Mouse (Mus musculus) megakaryocyte, embryonic 14.5 days (primary cell): ENCODE measurements around the gene Mrpl23. TPM values are rescaled to one million over a fixed set of nuclear protein-coding genes. Genes with fewer than 3 reads are reported as not detected.

Experiments used
- H3K27me3 ChIP-seq: replicated peaks from 2 replicates; pipeline ENCODE3; 2012; ENCODE audit warnings: inconsistent platforms
- H3K36me3 ChIP-seq: replicated peaks from 2 replicates; pipeline ENCODE3; 2012; ENCODE audit warnings: low read length, inconsistent platforms, mixed read lengths
- H3K4me1 ChIP-seq: 2 replicates; pipeline ENCODE4 v1.6.1; 2012; ENCODE audit warnings: inconsistent platforms
- H3K4me3 ChIP-seq: replicated peaks from 2 replicates; pipeline ENCODE3; 2012; ENCODE audit warnings: moderate library complexity, mild to moderate bottlenecking, inconsistent platforms
- H3K9me3 ChIP-seq: 2 replicates; pipeline ENCODE4 v1.6.1; 2012; ENCODE audit warnings: inconsistent platforms
- FLI1 ChIP-seq: IDR thresholded peaks from 2 replicates; pipeline ENCODE4 v1.6.1; 2012; ENCODE audit warnings: low read length, inconsistent platforms, mixed read lengths
- GATA1 ChIP-seq: IDR thresholded peaks from 3 replicates; pipeline ENCODE4 v1.6.1; 2012; ENCODE audit warnings: mixed read lengths, low read length, inconsistent platforms, borderline replicate concordance
- polyA plus RNA-seq: library from polyadenylated mRNA; stranded (reverse); fragments of >175 nt; gene quantifications from 2 replicates; pipeline ENCODE4 v1.2.3, GENCODE M21; 2012; ENCODE audit warnings: low replicate concordance; ENCODE audit not compliant: insufficient read depth

Mrpl23 gene
- polyA plus RNA-seq, 1 experiment: 10.5 TPM

GRCm38 (mm10) chr7:142572343-142572742 is 39.9 kb downstream of the Mrpl23 start:
- TF ChIP-seq FLI1 (no peak), GATA1 (no peak)
- H3K4me3 ChIP-seq: no peak overlapping the region
- peaks cover 85% of the 10 kb centered on the region for H3K27me3 ChIP-seq
- peaks cover 6% of the 10 kb centered on the region; the same call in 1 of the 2 replicates for H3K4me1 ChIP-seq
- no peaks in the 10 kb centered on the region for H3K36me3 ChIP-seq
- no peaks in the 10 kb centered on the region for H3K9me3 ChIP-seq

DNA sequence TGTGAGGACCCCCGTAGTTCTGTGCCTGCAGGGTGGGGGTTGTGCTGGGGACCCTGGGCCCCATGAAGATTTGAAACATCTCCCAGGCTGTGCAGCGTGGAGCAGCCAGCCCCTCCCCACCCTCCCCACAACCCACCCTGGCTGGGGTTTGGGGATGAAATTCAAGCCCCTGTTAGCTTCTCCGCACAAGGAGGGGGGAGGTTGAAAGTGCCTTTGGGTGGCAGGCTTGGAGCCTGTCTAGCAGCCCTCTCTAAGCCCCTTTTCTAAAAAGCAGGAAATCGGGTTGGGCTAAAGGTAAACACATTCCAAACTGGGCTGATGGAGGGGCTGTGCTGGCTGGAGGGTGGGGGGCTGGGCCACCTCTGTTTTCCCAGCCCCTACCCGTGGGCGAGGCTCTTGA is 40.5 kb downstream of the Mrpl23 start:
- H3K4me1 ChIP-seq: no peaks in the 10 kb centered on the region; the same call in 1 of the 2 replicates
- H3K9me3 ChIP-seq: no peaks in the 10 kb centered on the region
- H3K36me3 ChIP-seq: no peaks in the 10 kb centered on the region
- no peak for TF ChIP-seq FLI1
- no peak for TF ChIP-seq GATA1
- no peak overlapping the region for H3K4me3 ChIP-seq
- H3K27me3 ChIP-seq: peaks cover 85% of the 10 kb centered on the region

GRCm38 (mm10) chr7:142574155-142574660 is 41.7 kb downstream of the Mrpl23 start:
- TF ChIP-seq GATA1 (no peak), FLI1 (no peak)
- Histone ChIP-seq H3K9me3 (no peaks in the 10 kb centered on the region; the same call in 1 of the 2 replicates), H3K4me1 (no peaks in the 10 kb centered on the region; the same call in 1 of the 2 replicates), H3K36me3 (no peaks in the 10 kb centered on the region), H3K27me3 (peaks cover 85% of the 10 kb centered on the region), H3K4me3 (no peak overlapping the region)

GRCm38 (mm10) chr7:142574826-142575351 is 42.4 kb downstream of the Mrpl23 start:
- H3K27me3 ChIP-seq: peaks cover 83% of the 10 kb centered on the region
- no peak overlapping the region for H3K4me3 ChIP-seq
- peaks cover 1% of the 10 kb centered on the region; the same call in 1 of the 2 replicates for H3K4me1 ChIP-seq
- H3K9me3 ChIP-seq: peaks cover 2% of the 10 kb centered on the region; the same call in 1 of the 2 replicates
- H3K36me3 ChIP-seq: no peaks in the 10 kb centered on the region
- TF ChIP-seq GATA1 (no peak), FLI1 (no peak)

DNA sequence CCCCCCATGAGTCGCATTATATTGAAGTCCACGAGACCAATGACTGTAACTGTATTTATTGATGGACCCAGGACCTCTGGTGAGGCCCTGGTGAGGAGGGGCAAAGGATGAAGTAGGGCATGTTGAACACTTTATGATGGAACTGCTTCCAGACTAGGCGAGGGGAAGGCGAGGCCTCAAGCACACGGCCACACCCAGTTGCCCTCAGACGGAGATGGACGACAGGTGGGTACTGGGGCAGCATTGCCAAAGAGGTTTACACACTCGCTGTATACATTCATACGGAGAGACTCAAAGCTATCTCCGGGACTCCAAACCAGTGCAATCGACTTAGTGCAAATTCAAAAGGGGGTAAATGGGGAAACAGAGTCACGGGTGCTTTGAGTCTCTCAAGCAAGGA is 43.0 kb downstream of the Mrpl23 start:
- Histone ChIP-seq H3K27me3 (peaks cover 84% of the 10 kb centered on the region), H3K4me3 (no peak overlapping the region)

DNA sequence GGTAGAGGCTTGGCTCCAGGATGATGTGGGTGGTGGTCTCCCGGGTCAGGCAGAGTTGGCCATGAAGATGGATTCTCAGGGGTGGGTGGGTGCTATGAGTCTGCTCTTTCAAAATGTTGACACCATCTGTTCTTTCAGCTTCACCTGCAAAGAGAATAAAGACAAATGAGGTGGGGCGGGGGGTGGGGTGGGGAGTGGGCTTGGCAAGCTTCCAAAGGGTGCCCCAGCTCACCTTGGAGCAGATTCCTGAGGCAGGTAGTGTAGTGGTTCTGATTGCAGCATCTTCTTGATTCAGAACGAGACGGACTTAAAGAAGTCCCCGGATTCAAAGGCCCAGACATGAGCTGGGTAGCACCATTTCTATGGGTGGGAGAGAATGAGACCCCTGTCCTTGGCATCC is 43.5 kb downstream of the Mrpl23 start:
- H3K9me3 ChIP-seq: peaks cover 13% of the 10 kb centered on the region
- no peak overlapping the region for H3K4me3 ChIP-seq
- H3K27me3 ChIP-seq: peaks cover 83% of the 10 kb centered on the region
- H3K36me3 ChIP-seq: no peaks in the 10 kb centered on the region
- TF ChIP-seq GATA1 (no peak), FLI1 (no peak)
- H3K4me1 ChIP-seq: peaks cover 9% of the 10 kb centered on the region; the same call in 1 of the 2 replicates

More for the DNA sequence above, 43.0 kb downstream of the Mrpl23 start:
- H3K36me3 ChIP-seq: no peaks in the 10 kb centered on the region
- peaks cover 7% of the 10 kb centered on the region; the same call in 1 of the 2 replicates for H3K4me1 ChIP-seq
- peaks cover 8% of the 10 kb centered on the region for H3K9me3 ChIP-seq
- TF ChIP-seq FLI1: no peak

- Histone ChIP-seq H3K4me1 (peaks cover 9% of the 10 kb centered on the region; the same call in 1 of the 2 replicates), H3K36me3 (no peaks in the 10 kb centered on the region), H3K4me3 (no peak overlapping the region), H3K27me3 (peaks cover 84% of the 10 kb centered on the region), H3K9me3 (peaks cover 20% of the 10 kb centered on the region)
- TF ChIP-seq GATA1 (no peak), FLI1 (no peak)
These were observed 44.2 kb downstream of the Mrpl23 start for GRCm38 (mm10) chr7:142576472-142577326.

- Histone ChIP-seq H3K27me3 (peaks cover 85% of the 10 kb centered on the region), H3K4me1 (peaks cover 9% of the 10 kb centered on the region; the same call in 1 of the 2 replicates), H3K4me3 (no peak overlapping the region), H3K9me3 (peaks cover 25% of the 10 kb centered on the region), H3K36me3 (no peaks in the 10 kb centered on the region)
- TF ChIP-seq FLI1 (no peak), GATA1 (no peak)
These were observed 45.4 kb downstream of the Mrpl23 start for GRCm38 (mm10) chr7:142577806-142578423.

DNA sequence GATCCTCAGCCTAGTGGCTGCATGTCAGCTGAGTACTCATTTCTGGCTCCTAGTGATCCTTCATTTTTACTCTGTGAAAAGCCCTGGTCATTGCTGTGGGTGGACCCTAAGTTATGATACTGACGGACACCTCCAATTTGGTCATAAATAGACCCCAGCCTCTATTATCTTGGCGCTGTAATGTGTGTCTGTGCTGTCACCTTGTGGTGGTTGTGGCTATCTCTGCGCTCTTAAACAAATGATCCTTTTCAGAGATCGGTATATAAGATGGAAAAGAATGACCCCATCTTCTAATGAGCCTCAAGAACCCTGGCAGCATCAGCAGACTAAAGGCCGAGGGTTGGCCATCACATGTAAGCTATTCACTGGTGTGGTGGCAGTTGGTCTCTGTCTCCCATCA is 46.6 kb downstream of the Mrpl23 start:
- TF ChIP-seq FLI1 (no peak), GATA1 (no peak)
- peaks cover 25% of the 10 kb centered on the region for H3K9me3 ChIP-seq
- H3K4me3 ChIP-seq: no peak overlapping the region
- H3K27me3 ChIP-seq: peaks cover 84% of the 10 kb centered on the region
- H3K4me1 ChIP-seq: peaks cover 9% of the 10 kb centered on the region; the same call in 1 of the 2 replicates
- no peaks in the 10 kb centered on the region for H3K36me3 ChIP-seq
